Mouse (Mus musculus): ENCODE results near the gene Bloc1s3. TPM values are rescaled to one million over a fixed set of nuclear protein-coding genes. Genes with fewer than 3 reads are reported as not detected.

The Bloc1s3 gene
- polyA plus RNA-seq (2014; fragmentation: Nextera tagmentation; extraction: Ambion mirVana) = 2.0 and 2.1 TPM in 2 replicates

- H3K27ac ChIP-seq (ENCODE audit: low read depth, low read length) = peak within 1 kb of the TSS; percentile 52
- H3K27me3 ChIP-seq (replicated peaks; ENCODE audit: control insufficient read depth, insufficient read depth, low read length) = no peaks in the 10 kb centered on the region
- peaks cover 13% of the 10 kb centered on the region; the same call in 1 of the 2 replicates for H3K4me1 ChIP-seq (replicated peaks; ENCODE audit: control insufficient read depth, insufficient read depth, low read length)
- H3K4me2 ChIP-seq = peak within 1 kb of the TSS; percentile 84
- WGBS = under 1% methylated on average over 56 of the region's 56 CpGs
- peak within 1 kb of the TSS; percentile 94 for H3K9ac ChIP-seq (ENCODE audit: low read depth, low read length)
- peak within 1 kb of the TSS; percentile 87 for H3K4me3 ChIP-seq (ENCODE audit: low read depth, low read length)
- ATAC-seq (replicated peaks; ENCODE audit: low FRiP score) (peak; percentile 91), DNase-seq (ENCODE audit: low spot score) (peak; percentile 91)
- H3K9me3 ChIP-seq (ENCODE audit: control insufficient read depth, low read length) = no peaks in the 10 kb centered on the region
- no peaks in the 10 kb centered on the region for H3K36me3 ChIP-seq (ENCODE audit: control insufficient read depth, insufficient read depth, low read length)
These were observed at the start of gene Bloc1s3, which contains the start of gene Trappc6a for GRCm38 (mm10) chr7:19508150-19508923. Gene Bloc1s3, minus strand, starts transcription at chr7:19508367. Gene Trappc6a, plus strand, starts transcription at chr7:19508395.

GRCm38 (mm10) chr7:19557086-19557485 is 48.9 kb upstream of the Bloc1s3 start:
- Histone ChIP-seq H3K27me3 (replicated peaks; ENCODE audit: control insufficient read depth, insufficient read depth, low read length) (no peaks in the 10 kb centered on the region), H3K9ac (ENCODE audit: low read depth, low read length) (no peak overlapping the region), H3K4me3 (ENCODE audit: low read depth, low read length) (no peak overlapping the region), H3K4me2 (no peak overlapping the region), H3K27ac (ENCODE audit: low read depth, low read length) (no peak overlapping the region), H3K4me1 (replicated peaks; ENCODE audit: control insufficient read depth, insufficient read depth, low read length) (peaks cover 34% of the 10 kb centered on the region), H3K9me3 (ENCODE audit: control insufficient read depth, low read length) (no peaks in the 10 kb centered on the region), H3K36me3 (ENCODE audit: control insufficient read depth, insufficient read depth, low read length) (peaks cover 15% of the 10 kb centered on the region)
- 98% methylated on average over 2 of the region's 2 CpGs for WGBS
- DNase-seq (ENCODE audit: low spot score) (no peak), ATAC-seq (replicated peaks; ENCODE audit: low FRiP score) (no peak)

GRCm38 (mm10) chr7:19554168-19554567 is 46.0 kb upstream of the Bloc1s3 start:
- Histone ChIP-seq H3K9ac (ENCODE audit: low read depth, low read length) (no peak overlapping the region), H3K27me3 (replicated peaks; ENCODE audit: control insufficient read depth, insufficient read depth, low read length) (no peaks in the 10 kb centered on the region), H3K4me3 (ENCODE audit: low read depth, low read length) (no peak overlapping the region), H3K9me3 (ENCODE audit: control insufficient read depth, low read length) (no peaks in the 10 kb centered on the region), H3K36me3 (ENCODE audit: control insufficient read depth, insufficient read depth, low read length) (peaks cover 15% of the 10 kb centered on the region), H3K4me2 (no peak overlapping the region), H3K4me1 (replicated peaks; ENCODE audit: control insufficient read depth, insufficient read depth, low read length) (peaks cover 19% of the 10 kb centered on the region), H3K27ac (ENCODE audit: low read depth, low read length) (no peak overlapping the region)
- 74% methylated on average over 1 of the region's 1 CpGs for WGBS
- ATAC-seq (replicated peaks; ENCODE audit: low FRiP score) (no peak), DNase-seq (ENCODE audit: low spot score) (no peak)

GRCm38 (mm10) chr7:19552443-19552842 is 44.3 kb upstream of the Bloc1s3 start:
- H3K27me3 ChIP-seq (replicated peaks; ENCODE audit: control insufficient read depth, insufficient read depth, low read length) = no peaks in the 10 kb centered on the region
- H3K4me3 ChIP-seq (ENCODE audit: low read depth, low read length) = no peak overlapping the region
- no peaks in the 10 kb centered on the region for H3K9me3 ChIP-seq (ENCODE audit: control insufficient read depth, low read length)
- DNase-seq (ENCODE audit: low spot score) (no peak), ATAC-seq (replicated peaks; ENCODE audit: low FRiP score) (0 out of 2 replicates have a peak, but pooled peaks have one; percentile 21)
- H3K27ac ChIP-seq (ENCODE audit: low read depth, low read length) = no peak overlapping the region
- H3K9ac ChIP-seq (ENCODE audit: low read depth, low read length) = 0 out of 2 replicates have a peak overlapping the region, but pooled peaks have one; percentile 0
- peaks cover 11% of the 10 kb centered on the region for H3K36me3 ChIP-seq (ENCODE audit: control insufficient read depth, insufficient read depth, low read length)
- H3K4me2 ChIP-seq = no peak overlapping the region
- 47% methylated on average over 2 of the region's 2 CpGs for WGBS
- H3K4me1 ChIP-seq (replicated peaks; ENCODE audit: control insufficient read depth, insufficient read depth, low read length) = peaks cover 11% of the 10 kb centered on the region

- DNase-seq (ENCODE audit: low spot score) (no peak), ATAC-seq (replicated peaks; ENCODE audit: low FRiP score) (no peak)
- Histone ChIP-seq H3K27me3 (replicated peaks; ENCODE audit: control insufficient read depth, insufficient read depth, low read length) (no peaks in the 10 kb centered on the region), H3K9me3 (ENCODE audit: control insufficient read depth, low read length) (no peaks in the 10 kb centered on the region), H3K27ac (ENCODE audit: low read depth, low read length) (no peak overlapping the region), H3K36me3 (ENCODE audit: control insufficient read depth, insufficient read depth, low read length) (peaks cover 11% of the 10 kb centered on the region), H3K4me3 (ENCODE audit: low read depth, low read length) (no peak overlapping the region), H3K4me2 (no peak overlapping the region), H3K4me1 (replicated peaks; ENCODE audit: control insufficient read depth, insufficient read depth, low read length) (peaks cover 14% of the 10 kb centered on the region), H3K9ac (ENCODE audit: low read depth, low read length) (no peak overlapping the region)
- WGBS = 88% methylated on average over 5 of the region's 5 CpGs
These were observed 43.5 kb upstream of the Bloc1s3 start for GRCm38 (mm10) chr7:19551634-19552033.

- H3K9ac ChIP-seq (ENCODE audit: low read depth, low read length) = no peak overlapping the region
- no peaks in the 10 kb centered on the region for H3K27me3 ChIP-seq (replicated peaks; ENCODE audit: control insufficient read depth, insufficient read depth, low read length)
- H3K9me3 ChIP-seq (ENCODE audit: control insufficient read depth, low read length) = no peaks in the 10 kb centered on the region
- ATAC-seq (replicated peaks; ENCODE audit: low FRiP score) (no peak), DNase-seq (ENCODE audit: low spot score) (no peak)
- no peak overlapping the region for H3K4me2 ChIP-seq
- 86% methylated on average over 10 of the region's 10 CpGs for WGBS
- no peak overlapping the region for H3K4me3 ChIP-seq (ENCODE audit: low read depth, low read length)
- no peak overlapping the region for H3K27ac ChIP-seq (ENCODE audit: low read depth, low read length)
- H3K4me1 ChIP-seq (replicated peaks; ENCODE audit: control insufficient read depth, insufficient read depth, low read length) = peaks cover 20% of the 10 kb centered on the region
- peaks cover 9% of the 10 kb centered on the region for H3K36me3 ChIP-seq (ENCODE audit: control insufficient read depth, insufficient read depth, low read length)
These were observed 41.2 kb upstream of the Bloc1s3 start for GRCm38 (mm10) chr7:19549394-19549793.

- no peak overlapping the region for H3K4me3 ChIP-seq (ENCODE audit: low read depth, low read length)
- no peaks in the 10 kb centered on the region for H3K36me3 ChIP-seq (ENCODE audit: control insufficient read depth, insufficient read depth, low read length)
- no peak overlapping the region for H3K27ac ChIP-seq (ENCODE audit: low read depth, low read length)
- H3K4me2 ChIP-seq = 0 out of 2 replicates have a peak overlapping the region, but pooled peaks have one; percentile 24
- peak; percentile 38; the same call in 1 of the 2 replicates for ATAC-seq (replicated peaks; ENCODE audit: low FRiP score)
- WGBS = 64% methylated on average over 2 of the region's 2 CpGs
- no peak for DNase-seq (ENCODE audit: low spot score)
- H3K27me3 ChIP-seq (replicated peaks; ENCODE audit: control insufficient read depth, insufficient read depth, low read length) = no peaks in the 10 kb centered on the region
- no peaks in the 10 kb centered on the region for H3K9me3 ChIP-seq (ENCODE audit: control insufficient read depth, low read length)
- no peak overlapping the region for H3K9ac ChIP-seq (ENCODE audit: low read depth, low read length)
- peaks cover 18% of the 10 kb centered on the region for H3K4me1 ChIP-seq (replicated peaks; ENCODE audit: control insufficient read depth, insufficient read depth, low read length)
These were observed 39.3 kb upstream of the Bloc1s3 start for GRCm38 (mm10) chr7:19547344-19547969.

GRCm38 (mm10) chr7:19546007-19546406 is 37.8 kb upstream of the Bloc1s3 start:
- 60% methylated on average over 3 of the region's 3 CpGs for WGBS
- H3K4me3 ChIP-seq (ENCODE audit: low read depth, low read length) = no peak overlapping the region

More at GRCm38 (mm10) chr7:19546007-19546406, 37.8 kb upstream of the Bloc1s3 start:
- Histone ChIP-seq H3K4me2 (no peak overlapping the region), H3K9me3 (ENCODE audit: control insufficient read depth, low read length) (no peaks in the 10 kb centered on the region), H3K27ac (ENCODE audit: low read depth, low read length) (no peak overlapping the region), H3K36me3 (ENCODE audit: control insufficient read depth, insufficient read depth, low read length) (no peaks in the 10 kb centered on the region), H3K27me3 (replicated peaks; ENCODE audit: control insufficient read depth, insufficient read depth, low read length) (no peaks in the 10 kb centered on the region), H3K4me1 (replicated peaks; ENCODE audit: control insufficient read depth, insufficient read depth, low read length) (peaks cover 12% of the 10 kb centered on the region; the same call in 1 of the 2 replicates), H3K9ac (ENCODE audit: low read depth, low read length) (no peak overlapping the region)
- ATAC-seq (replicated peaks; ENCODE audit: low FRiP score) = no peak
- no peak for DNase-seq (ENCODE audit: low spot score)

Data from liver, embryonic 11.5 days (tissue).